Mouse (Mus musculus) hindbrain, embryonic 10.5 days (tissue): ENCODE measurements at regions not wholly inside any gene's neighbourhood (a gene's known extent, or its start where the extent isn't known, plus 50 kb on each side); places are given as distances from the start of the nearest gene placed in this dataset.

Source experiments
- DNase-seq: peaks from one replicate; pipeline ENCODE4 v3.0.0-alpha.2; 2017; ENCODE audit warnings: low spot score
- H3K27ac ChIP-seq: fragments of 300-500 bp; sonication (generic); 2 replicates; pipeline ENCODE4 v1.5.1; 2016; ENCODE audit warnings: mild to moderate bottlenecking, moderate library complexity
- H3K27me3 ChIP-seq: fragments of 300-500 bp; sonication (generic); 2 replicates; pipeline ENCODE4 v1.6.1; 2016; ENCODE audit warnings: mild to moderate bottlenecking; ENCODE audit not compliant: poor library complexity, insufficient read depth, severe bottlenecking
- H3K36me3 ChIP-seq: fragments of 300-500 bp; sonication (generic); 2 replicates; pipeline ENCODE4 v1.6.1; 2016; ENCODE audit warnings: mild to moderate bottlenecking, moderate library complexity
- H3K4me1 ChIP-seq: fragments of 300-500 bp; sonication (generic); replicated peaks from 2 replicates; pipeline ENCODE4 v1.6.1; 2016; ENCODE audit warnings: mild to moderate bottlenecking
- H3K4me3 ChIP-seq: fragments of 300-500 bp; sonication (generic); 2 replicates; pipeline ENCODE4 v1.5.1; 2016; ENCODE audit warnings: mild to moderate bottlenecking, moderate library complexity
- H3K9me3 ChIP-seq: fragments of 300-500 bp; sonication (generic); 2 replicates; pipeline ENCODE4 v1.6.1; 2016; ENCODE audit warnings: mild to moderate bottlenecking, moderate library complexity
- whole genome bisulfite sequencing: fragments of 180-500 bp; shearing (Covaris S2); methylation state at CpG from one replicate; pipeline ENCODE4 v1.1.7; 2016; 5-methylcytosine and 5-hydroxymethylcytosine counted together

DNA sequence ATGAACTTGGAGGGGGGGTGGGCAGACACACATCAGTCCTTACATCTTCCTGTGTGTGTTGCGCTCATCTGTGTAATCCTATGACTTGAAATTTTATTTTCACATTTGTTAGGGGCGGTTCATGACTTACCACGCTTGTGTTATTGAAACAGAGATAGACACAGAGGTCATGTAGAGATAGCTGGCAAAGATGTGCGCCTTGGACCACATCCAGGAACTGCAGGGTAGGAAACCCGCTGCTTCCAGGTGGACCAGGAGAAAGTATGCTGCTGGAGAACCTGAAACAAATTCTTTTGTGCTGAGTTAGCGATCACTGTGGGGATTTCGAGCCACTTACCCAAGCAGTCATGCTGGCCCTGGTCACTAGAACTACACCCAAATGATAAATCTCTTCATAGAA, 89.1 kb downstream of the Kcnj2 start:
- Histone ChIP-seq H3K27ac (no peak overlapping the region), H3K27me3 (no peaks in the 10 kb centered on the region), H3K9me3 (no peaks in the 10 kb centered on the region), H3K36me3 (no peaks in the 10 kb centered on the region), H3K4me1 (no peaks in the 10 kb centered on the region), H3K4me3 (no peak overlapping the region)
- DNase-seq = no peak
- WGBS = 92% methylated on average over 7 of the region's 7 CpGs

- Histone ChIP-seq H3K9me3 (no peaks in the 10 kb centered on the region), H3K27ac (no peak overlapping the region), H3K36me3 (no peaks in the 10 kb centered on the region), H3K4me1 (no peaks in the 10 kb centered on the region), H3K27me3 (no peaks in the 10 kb centered on the region), H3K4me3 (no peak overlapping the region)
- WGBS = 92% methylated on average over 7 of the region's 7 CpGs
- no peak for DNase-seq
These were observed 89.8 kb downstream of the Kcnj2 start for GRCm38 (mm10) chr11:111155747-111156146.

GRCm38 (mm10) chr11:111159299-111159698, 93.3 kb downstream of the Kcnj2 start:
- H3K36me3 ChIP-seq = no peaks in the 10 kb centered on the region
- H3K4me3 ChIP-seq = no peak overlapping the region
- WGBS = 86% methylated on average over 2 of the region's 2 CpGs
- no peaks in the 10 kb centered on the region for H3K27me3 ChIP-seq
- no peaks in the 10 kb centered on the region for H3K9me3 ChIP-seq
- DNase-seq = no peak
- no peaks in the 10 kb centered on the region for H3K4me1 ChIP-seq
- no peak overlapping the region for H3K27ac ChIP-seq

DNA sequence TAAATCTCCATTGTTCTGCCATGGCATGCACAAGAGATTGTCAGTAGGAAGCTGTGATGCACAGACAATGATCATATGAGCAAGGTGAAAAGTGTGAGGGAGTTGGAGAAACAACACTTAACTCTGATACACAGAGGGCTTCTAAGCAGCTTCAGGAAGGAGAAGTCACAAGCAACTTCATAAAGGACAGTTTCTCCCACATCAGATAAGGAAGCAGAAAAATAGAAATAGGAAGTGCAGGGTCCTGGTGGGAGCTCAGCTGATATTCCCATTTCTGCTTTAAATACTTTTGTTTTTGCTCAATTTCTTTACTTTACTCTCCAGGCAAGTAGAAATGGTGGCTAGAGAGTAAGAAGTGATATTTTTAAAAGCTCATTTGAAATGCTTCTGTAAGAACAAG, 98.9 kb downstream of the Kcnj2 start:
- Histone ChIP-seq H3K27ac (no peak overlapping the region), H3K36me3 (no peaks in the 10 kb centered on the region), H3K9me3 (no peaks in the 10 kb centered on the region), H3K4me1 (no peaks in the 10 kb centered on the region), H3K27me3 (no peaks in the 10 kb centered on the region), H3K4me3 (no peak overlapping the region)
- no peak for DNase-seq

DNA sequence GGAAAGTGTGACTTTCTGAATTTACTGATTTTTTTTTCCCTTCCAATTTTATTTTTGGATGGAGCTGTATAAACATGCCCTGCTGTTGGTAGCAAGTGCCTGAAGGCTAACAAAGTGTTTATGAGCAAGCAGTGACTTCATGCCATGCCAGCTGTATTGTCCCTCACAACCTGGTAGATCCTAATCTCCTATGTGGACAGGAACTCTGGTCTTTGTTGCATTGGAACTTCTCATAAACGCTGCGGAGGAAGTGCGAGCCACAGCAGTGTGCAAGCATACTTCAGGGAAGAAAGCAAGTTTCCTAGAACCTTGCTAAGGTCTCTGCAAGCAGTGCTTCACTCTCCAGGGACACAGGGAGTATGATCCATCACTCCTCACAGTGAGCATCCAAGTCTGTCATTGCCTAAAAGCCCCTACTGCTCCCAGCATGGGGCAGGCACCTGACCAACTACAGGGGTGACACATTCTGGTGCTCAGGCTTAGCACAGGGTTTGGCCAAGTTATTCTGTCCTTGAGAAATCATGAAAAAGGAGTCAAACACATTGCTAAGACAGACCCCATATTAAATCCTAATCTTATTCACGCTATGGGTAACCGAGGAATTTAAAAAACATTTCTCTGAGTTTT, 104.3 kb downstream of the Kcnj2 start:
- 89% methylated on average over 5 of the region's 5 CpGs for WGBS
- Histone ChIP-seq H3K9me3 (no peaks in the 10 kb centered on the region), H3K27ac (no peak overlapping the region), H3K36me3 (no peaks in the 10 kb centered on the region), H3K4me3 (no peak overlapping the region), H3K4me1 (no peaks in the 10 kb centered on the region), H3K27me3 (no peaks in the 10 kb centered on the region)
- no peak for DNase-seq

GRCm38 (mm10) chr11:111173525-111173924, 107.6 kb downstream of the Kcnj2 start:
- H3K4me1 ChIP-seq = no peaks in the 10 kb centered on the region
- no peak overlapping the region for H3K4me3 ChIP-seq
- H3K36me3 ChIP-seq = no peaks in the 10 kb centered on the region
- no peak for DNase-seq
- WGBS = 91% methylated on average over 4 of the region's 4 CpGs
- H3K27ac ChIP-seq = no peak overlapping the region
- H3K27me3 ChIP-seq = no peaks in the 10 kb centered on the region
- H3K9me3 ChIP-seq = no peaks in the 10 kb centered on the region

DNA sequence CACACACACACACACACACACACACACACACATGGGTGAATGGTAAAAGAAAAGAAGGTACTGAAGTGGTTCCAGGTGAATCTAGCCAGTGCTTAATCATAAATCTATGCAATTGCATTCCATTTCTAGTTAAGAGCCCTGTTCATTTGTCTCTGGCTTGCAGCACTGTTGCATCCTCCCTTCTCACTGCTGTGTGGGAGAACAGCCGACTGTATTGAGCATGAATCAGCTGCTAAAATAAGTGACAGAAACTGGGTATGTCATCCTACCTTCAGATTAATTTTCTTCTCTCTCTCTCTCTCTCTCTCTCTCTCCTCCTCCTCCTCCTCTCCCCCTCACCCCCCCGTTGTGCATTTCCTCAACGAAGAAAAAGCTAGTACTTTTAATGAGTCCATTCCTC, 109.6 kb downstream of the Kcnj2 start:
- Histone ChIP-seq H3K27me3 (no peaks in the 10 kb centered on the region), H3K4me3 (no peak overlapping the region), H3K36me3 (no peaks in the 10 kb centered on the region), H3K27ac (no peak overlapping the region), H3K9me3 (no peaks in the 10 kb centered on the region), H3K4me1 (no peaks in the 10 kb centered on the region)
- 75% methylated on average over 3 of the region's 3 CpGs for WGBS
- DNase-seq = no peak

GRCm38 (mm10) chr11:111177516-111177915, 111.6 kb downstream of the Kcnj2 start:
- Histone ChIP-seq H3K9me3 (no peaks in the 10 kb centered on the region), H3K27ac (no peak overlapping the region), H3K4me3 (no peak overlapping the region), H3K4me1 (no peaks in the 10 kb centered on the region), H3K27me3 (no peaks in the 10 kb centered on the region), H3K36me3 (no peaks in the 10 kb centered on the region)
- 90% methylated on average over 4 of the region's 4 CpGs for WGBS
- DNase-seq = no peak

DNA sequence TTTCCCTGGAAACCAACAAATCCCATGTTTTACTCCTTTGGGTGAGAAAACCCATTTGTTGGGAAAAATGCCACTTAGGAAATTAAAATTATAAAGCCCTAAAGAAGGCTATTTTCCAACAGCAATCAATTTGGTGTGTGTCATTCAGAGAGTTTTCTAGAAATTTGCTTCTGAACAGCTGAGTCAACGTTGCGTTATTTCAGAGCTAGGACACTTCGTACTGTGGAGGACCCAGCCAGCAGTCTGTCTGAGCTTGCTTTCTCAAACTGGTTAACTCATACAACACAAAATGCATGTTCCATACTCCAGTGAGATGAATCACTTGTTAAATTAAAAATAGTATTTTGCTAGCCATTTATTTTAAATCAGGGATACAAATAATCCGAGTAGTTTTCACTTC, 131.5 kb downstream of the Kcnj2 start:
- no peaks in the 10 kb centered on the region for H3K27me3 ChIP-seq
- H3K4me3 ChIP-seq = no peak overlapping the region
- H3K27ac ChIP-seq = no peak overlapping the region
- no peaks in the 10 kb centered on the region for H3K36me3 ChIP-seq
- H3K4me1 ChIP-seq = no peaks in the 10 kb centered on the region
- no peaks in the 10 kb centered on the region for H3K9me3 ChIP-seq
- no peak for DNase-seq
- WGBS = 86% methylated on average over 4 of the region's 4 CpGs

- Histone ChIP-seq H3K4me3 (no peak overlapping the region), H3K4me1 (no peaks in the 10 kb centered on the region), H3K27ac (no peak overlapping the region), H3K36me3 (no peaks in the 10 kb centered on the region), H3K9me3 (no peaks in the 10 kb centered on the region), H3K27me3 (no peaks in the 10 kb centered on the region)
- WGBS = 74% methylated on average over 2 of the region's 2 CpGs
- DNase-seq = no peak
These were observed 134.5 kb downstream of the Kcnj2 start for GRCm38 (mm10) chr11:111200512-111200911.

GRCm38 (mm10) chr11:111202780-111203179, 136.8 kb downstream of the Kcnj2 start:
- H3K4me1 ChIP-seq = no peaks in the 10 kb centered on the region
- no peaks in the 10 kb centered on the region for H3K27me3 ChIP-seq
- no peak overlapping the region for H3K4me3 ChIP-seq
- H3K9me3 ChIP-seq = no peaks in the 10 kb centered on the region
- H3K27ac ChIP-seq = no peak overlapping the region
- H3K36me3 ChIP-seq = no peaks in the 10 kb centered on the region
- no peak for DNase-seq

DNA sequence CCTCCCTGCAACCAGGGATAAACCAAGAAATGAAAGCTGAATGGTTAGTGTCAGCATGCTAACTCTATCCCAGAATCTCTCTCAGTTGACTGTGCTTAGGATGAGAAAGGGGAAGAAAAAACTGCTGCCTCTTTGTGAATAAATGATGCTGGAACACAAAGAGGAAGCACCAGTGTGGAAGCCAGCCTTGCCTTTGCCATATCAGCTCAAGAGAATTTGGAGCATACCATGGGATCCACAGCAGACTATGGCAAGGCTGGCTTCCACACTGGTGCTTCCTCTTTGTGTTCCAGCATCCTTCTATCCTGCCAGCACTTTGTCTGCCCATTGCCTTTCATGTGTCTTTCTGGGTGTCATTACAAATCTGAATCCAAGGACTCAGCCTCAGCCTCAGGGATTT, 144.6 kb downstream of the Kcnj2 start:
- no peak overlapping the region for H3K27ac ChIP-seq
- H3K9me3 ChIP-seq = 0 out of 2 replicates have a peak, but pooled peaks cover 3% of the 10 kb centered on the region
- H3K4me1 ChIP-seq = peaks cover 21% of the 10 kb centered on the region
- H3K36me3 ChIP-seq = no peaks in the 10 kb centered on the region
- DNase-seq = no peak
- no peaks in the 10 kb centered on the region for H3K27me3 ChIP-seq
- H3K4me3 ChIP-seq = no peak overlapping the region

DNA sequence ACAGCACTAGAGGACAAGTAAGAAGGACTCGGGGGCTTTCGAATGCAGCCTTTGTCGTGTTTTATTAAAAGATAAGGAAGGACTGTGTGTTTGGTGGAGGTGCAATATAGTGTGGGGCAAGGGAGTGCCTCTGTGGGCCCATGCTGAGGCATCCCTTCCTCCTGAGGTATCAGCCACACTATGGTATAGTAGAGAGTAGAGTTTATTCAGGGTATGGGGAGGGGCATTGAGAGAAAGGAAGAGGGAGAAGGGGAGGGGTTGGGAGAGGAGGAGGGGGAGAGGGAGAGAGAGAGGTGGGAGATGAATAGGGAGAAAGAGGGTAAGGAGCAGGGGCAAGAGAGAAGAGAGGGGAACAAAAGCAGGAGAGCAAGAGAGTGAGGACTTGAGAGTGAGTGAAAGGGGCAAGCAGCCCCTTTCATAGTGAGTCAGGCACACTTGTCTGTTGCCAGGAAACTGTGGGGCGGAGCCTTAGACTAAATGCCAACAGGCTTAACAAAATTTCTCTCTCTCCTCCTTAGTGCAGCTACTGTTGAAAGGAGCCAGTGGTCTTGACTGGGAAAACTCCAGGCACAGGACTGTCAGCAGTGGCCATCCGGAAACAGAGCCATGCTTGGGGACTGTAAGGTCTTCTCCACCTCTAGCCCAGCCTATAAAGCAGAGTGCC, 146.2 kb downstream of the Kcnj2 start:
- peak; percentile 31 for DNase-seq
- H3K27me3 ChIP-seq = no peaks in the 10 kb centered on the region
- 60% methylated on average over 5 of the region's 5 CpGs for WGBS
- H3K4me1 ChIP-seq = peaks cover 21% of the 10 kb centered on the region
- H3K27ac ChIP-seq = peak overlapping the region; percentile 81
- no peaks in the 10 kb centered on the region for H3K36me3 ChIP-seq
- no peak overlapping the region for H3K4me3 ChIP-seq
- 0 out of 2 replicates have a peak, but pooled peaks cover 3% of the 10 kb centered on the region for H3K9me3 ChIP-seq
